Mouse (Mus musculus) midbrain, embryonic 15.5 days (tissue): ENCODE results near the gene Nxnl1. TPM values are rescaled to one million over a fixed set of nuclear protein-coding genes. Genes with fewer than 3 reads are reported as not detected.
A peak's percentile ranks its signal among the peaks of the same experiment; 100 is the strongest.

Experiments used
- ATAC-seq: fragments of 200-750 bp; cut with Nextera tagmentation; replicated peaks from 2 replicates; pipeline ENCODE4 v1.8.0; 2017; ENCODE audit warnings: moderate TSS enrichment
- H3K27ac ChIP-seq: fragments of 300-500 bp; sonication (generic); 2 replicates; pipeline ENCODE4 v1.5.1; 2015; ENCODE audit warnings: mild to moderate bottlenecking, inconsistent platforms
- H3K27me3 ChIP-seq: fragments of 300-500 bp; sonication (generic); replicated peaks from 2 replicates; pipeline ENCODE4 v1.6.1; 2015; ENCODE audit warnings: inconsistent platforms
- H3K36me3 ChIP-seq: fragments of 300-500 bp; sonication (generic); replicated peaks from 2 replicates; pipeline ENCODE4 v1.6.1; 2015; ENCODE audit warnings: inconsistent platforms
- H3K4me1 ChIP-seq: fragments of 300-500 bp; sonication (generic); 2 replicates; pipeline ENCODE4 v1.6.1; 2015; ENCODE audit warnings: inconsistent platforms
- H3K4me2 ChIP-seq: fragments of 300-500 bp; sonication (generic); 2 replicates; pipeline ENCODE4 v1.6.1; 2015; ENCODE audit warnings: inconsistent platforms, mild to moderate bottlenecking, moderate library complexity
- H3K4me3 ChIP-seq: fragments of 300-500 bp; sonication (generic); 2 replicates; pipeline ENCODE4 v1.5.1; 2015; ENCODE audit warnings: mild to moderate bottlenecking, inconsistent platforms
- H3K9ac ChIP-seq: fragments of 300-500 bp; sonication (generic); 2 replicates; pipeline ENCODE4 v1.6.1; 2015; ENCODE audit warnings: mild to moderate bottlenecking, inconsistent platforms
- H3K9me3 ChIP-seq: fragments of 300-500 bp; sonication (generic); 2 replicates; pipeline ENCODE4 v1.6.1; 2016; ENCODE audit warnings: inconsistent platforms
- WGBS: fragments of 180-500 bp; shearing (Covaris S2); methylation state at CpG from one replicate; pipeline ENCODE4 v1.1.7; 2015; ENCODE audit warnings: mixed read lengths; 5-methylcytosine and 5-hydroxymethylcytosine counted together
- polyA plus RNA-seq: library from polyadenylated mRNA; unstranded; fragments of >200 nt; fragmentation: Nextera tagmentation; extraction: Ambion mirVana; gene quantifications from 2 replicates; pipeline ENCODE4 v1.2.1, GENCODE M21; 2015

Nxnl1 gene
- polyA plus RNA-seq, 1 experiment from 2014 or later = not detected

DNA sequence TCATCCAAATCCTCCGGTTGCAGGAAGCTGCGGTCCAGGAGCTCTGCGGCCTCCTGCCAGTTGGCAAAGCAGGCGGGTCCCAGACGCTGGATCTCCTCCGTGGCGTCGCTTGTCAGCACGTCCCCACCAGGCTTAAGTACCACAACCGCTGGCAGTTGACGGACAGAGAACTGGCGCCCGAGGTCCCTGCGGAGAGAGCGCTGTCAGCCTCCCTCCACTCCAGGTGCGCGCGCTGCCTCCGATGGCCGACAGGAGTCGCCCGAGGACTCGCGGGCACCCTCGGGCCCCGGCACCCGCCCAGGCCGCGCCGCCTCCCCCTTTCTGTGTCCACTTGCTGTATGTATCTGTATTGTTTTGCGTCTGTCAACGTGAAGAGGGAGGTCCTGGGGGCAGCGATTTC lies 3.6 kb downstream of the Nxnl1 start:
- WGBS = under 1% methylated on average over 33 of the region's 33 CpGs
- H3K27me3 ChIP-seq = peaks cover 56% of the 10 kb centered on the region
- no peaks in the 10 kb centered on the region for H3K36me3 ChIP-seq
- no peak overlapping the region for H3K9ac ChIP-seq
- peaks cover 18% of the 10 kb centered on the region for H3K4me1 ChIP-seq
- no peaks in the 10 kb centered on the region for H3K9me3 ChIP-seq
- peak overlapping the region; percentile 19 for H3K4me3 ChIP-seq
- H3K27ac ChIP-seq = no peak overlapping the region
- H3K4me2 ChIP-seq = peak overlapping the region; percentile 41
- peak; percentile 41 for ATAC-seq

DNA sequence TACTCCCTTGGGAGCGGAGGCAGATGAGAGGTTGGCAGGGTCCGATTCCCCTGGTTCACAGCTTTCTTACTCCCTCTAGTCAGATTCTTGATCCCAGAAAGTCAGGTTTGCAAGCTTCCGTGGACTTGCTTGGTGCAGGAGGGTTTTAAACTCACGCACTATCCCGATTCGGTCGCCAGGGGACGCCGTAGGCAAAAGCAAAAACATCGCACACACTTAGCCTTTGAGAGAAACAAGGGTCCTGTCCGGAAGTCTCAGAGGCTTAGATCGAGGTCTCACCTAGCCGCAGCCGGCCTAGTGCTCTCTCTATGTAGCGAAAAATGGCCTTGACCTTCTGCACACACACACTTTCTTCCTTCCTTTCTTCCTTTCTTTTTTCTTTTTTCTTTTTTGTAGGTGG lies 5.0 kb downstream of the Nxnl1 start:
- H3K27me3 ChIP-seq = peaks cover 70% of the 10 kb centered on the region
- H3K9me3 ChIP-seq = no peaks in the 10 kb centered on the region
- no peaks in the 10 kb centered on the region for H3K36me3 ChIP-seq
- WGBS = 5% methylated on average over 15 of the region's 15 CpGs
- H3K4me2 ChIP-seq = no peak overlapping the region
- H3K4me1 ChIP-seq = peaks cover 18% of the 10 kb centered on the region
- no peak overlapping the region for H3K27ac ChIP-seq
- no peak for ATAC-seq
- H3K9ac ChIP-seq = no peak overlapping the region
- H3K4me3 ChIP-seq = no peak overlapping the region

DNA sequence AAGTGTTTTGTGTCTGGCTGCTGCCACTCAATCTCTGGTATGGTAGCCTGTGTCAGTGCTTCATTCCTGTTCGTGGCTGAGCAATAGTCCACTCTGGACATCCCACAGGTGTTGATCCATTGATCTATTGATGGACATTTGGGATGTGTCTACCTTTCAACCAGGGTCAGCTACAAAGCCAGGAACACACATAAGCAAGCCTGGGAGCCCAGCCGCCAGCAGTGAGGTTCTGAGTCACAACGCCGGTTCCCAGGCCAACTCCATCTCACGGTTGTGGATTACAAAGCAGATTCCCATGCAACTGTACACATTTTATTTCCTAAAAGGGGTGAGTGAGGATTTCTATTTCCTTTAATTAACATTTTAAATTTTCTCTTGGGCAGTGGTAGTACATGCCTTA lies 5.6 kb downstream of the Nxnl1 start:
- 88% methylated on average over 5 of the region's 5 CpGs for WGBS
- Histone ChIP-seq H3K4me3 (no peak overlapping the region), H3K4me1 (peaks cover 18% of the 10 kb centered on the region), H3K4me2 (no peak overlapping the region), H3K9ac (no peak overlapping the region), H3K36me3 (no peaks in the 10 kb centered on the region), H3K27ac (no peak overlapping the region), H3K9me3 (no peaks in the 10 kb centered on the region), H3K27me3 (peaks cover 72% of the 10 kb centered on the region)
- no peak for ATAC-seq

GRCm38 (mm10) chr8:71560071-71560470 lies 6.3 kb downstream of the Nxnl1 start:
- Histone ChIP-seq H3K9ac (no peak overlapping the region), H3K27me3 (peaks cover 74% of the 10 kb centered on the region), H3K4me2 (no peak overlapping the region), H3K9me3 (no peaks in the 10 kb centered on the region), H3K27ac (no peak overlapping the region), H3K4me1 (peaks cover 18% of the 10 kb centered on the region), H3K36me3 (no peaks in the 10 kb centered on the region), H3K4me3 (no peak overlapping the region)
- 83% methylated on average over 3 of the region's 3 CpGs for WGBS
- ATAC-seq = no peak

- H3K27me3 ChIP-seq = peaks cover 70% of the 10 kb centered on the region
- no peak overlapping the region for H3K9ac ChIP-seq
- WGBS = 2% methylated on average over 24 of the region's 24 CpGs
- no peak overlapping the region for H3K27ac ChIP-seq
- no peaks in the 10 kb centered on the region for H3K36me3 ChIP-seq
- H3K4me2 ChIP-seq = peak overlapping the region; percentile 34
- ATAC-seq = no peak
- H3K4me1 ChIP-seq = peaks cover 18% of the 10 kb centered on the region
- peak overlapping the region; percentile 20 for H3K4me3 ChIP-seq
- H3K9me3 ChIP-seq = no peaks in the 10 kb centered on the region
Measured at GRCm38 (mm10) chr8:71558958-71559690, 7.3 kb downstream of the Nxnl1 start.

DNA sequence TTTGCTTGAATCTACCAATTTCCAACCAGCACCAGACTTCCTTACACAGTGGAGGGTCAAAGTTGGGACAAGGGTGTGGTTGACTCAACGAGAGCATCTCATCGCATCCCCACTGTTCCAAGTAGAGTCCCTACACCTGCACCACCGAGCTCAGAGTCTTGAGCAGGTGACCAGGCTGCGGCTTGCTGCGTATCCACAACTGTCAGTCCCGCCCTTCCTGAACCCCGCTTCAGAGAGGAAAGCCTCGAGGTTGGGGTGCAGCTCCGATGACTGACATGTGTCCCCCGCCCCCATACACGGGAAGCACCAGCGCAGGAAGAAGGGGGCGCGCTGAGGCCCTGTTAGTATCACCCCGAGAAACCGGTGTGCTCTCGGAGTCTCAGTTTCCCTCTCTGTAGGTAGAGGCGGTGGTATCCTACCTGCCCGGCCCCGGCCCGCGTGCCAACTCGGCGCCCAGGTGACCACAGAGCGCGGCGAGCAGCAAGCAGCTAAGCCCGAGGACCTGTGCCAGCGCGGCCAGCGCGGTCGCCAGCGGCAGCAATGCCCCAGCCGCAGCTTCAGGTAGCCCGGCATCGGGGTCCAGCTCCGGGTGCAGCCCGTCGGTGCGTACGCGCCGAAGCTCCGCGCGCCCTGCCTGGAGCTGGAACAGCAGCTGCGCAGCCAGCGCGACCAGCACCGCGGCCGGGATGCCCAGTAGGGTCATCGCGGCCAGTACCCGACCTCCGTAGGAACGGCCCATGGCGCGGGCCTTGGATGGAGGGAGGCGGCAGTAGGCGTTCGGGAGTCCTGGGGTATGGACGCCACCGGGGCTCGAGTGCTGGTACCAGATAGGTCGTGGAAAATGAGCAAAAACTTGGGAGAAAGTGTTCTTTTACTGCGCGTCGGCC lies 8.1 kb downstream of the Nxnl1 start, which contains the start of gene Tmem221:
TSS of gene Tmem221 (minus strand) at position 801 of the 887 bp plus-strand sequence.
- ATAC-seq = no peak
- H3K27ac ChIP-seq = no peak within 1 kb of the TSS
- 4% methylated on average over 69 of the region's 70 CpGs for WGBS

GRCm38 (mm10) chr8:71554644-71555043 lies 11.8 kb downstream of the Nxnl1 start:
- Histone ChIP-seq H3K9ac (no peak overlapping the region), H3K4me3 (no peak overlapping the region), H3K27ac (no peak overlapping the region), H3K27me3 (peaks cover 36% of the 10 kb centered on the region), H3K4me2 (no peak overlapping the region), H3K36me3 (no peaks in the 10 kb centered on the region), H3K4me1 (peaks cover 10% of the 10 kb centered on the region; the same call in 1 of the 2 replicates), H3K9me3 (no peaks in the 10 kb centered on the region)
- 86% methylated on average over 2 of the region's 2 CpGs for WGBS
- no peak for ATAC-seq

More for the DNA sequence above, 8.1 kb downstream of the Nxnl1 start, which contains the start of gene Tmem221:
- peaks cover 18% of the 10 kb centered on the region for H3K4me1 ChIP-seq
- 0 out of 2 replicates have a peak within 1 kb of the TSS, but pooled peaks have one; percentile 5 for H3K9ac ChIP-seq
- peaks cover 70% of the 10 kb centered on the region for H3K27me3 ChIP-seq
- peak within 1 kb of the TSS; percentile 34 for H3K4me2 ChIP-seq
- peak within 1 kb of the TSS; percentile 20 for H3K4me3 ChIP-seq
- no peaks in the 10 kb centered on the region for H3K36me3 ChIP-seq
- H3K9me3 ChIP-seq = no peaks in the 10 kb centered on the region

- WGBS = 76% methylated on average over 6 of the region's 6 CpGs
Measured at GRCm38 (mm10) chr8:71554001-71554400, 12.4 kb downstream of the Nxnl1 start.

GRCm38 (mm10) chr8:71552770-71553169 lies 13.6 kb downstream of the Nxnl1 start:
- Histone ChIP-seq H3K27me3 (peaks cover 18% of the 10 kb centered on the region), H3K4me3 (no peak overlapping the region), H3K9ac (no peak overlapping the region), H3K9me3 (no peaks in the 10 kb centered on the region), H3K36me3 (peaks cover 5% of the 10 kb centered on the region), H3K4me1 (no peaks in the 10 kb centered on the region), H3K27ac (no peak overlapping the region), H3K4me2 (no peak overlapping the region)
- ATAC-seq = no peak
- 78% methylated on average over 6 of the region's 6 CpGs for WGBS

More at GRCm38 (mm10) chr8:71554001-71554400, 12.4 kb downstream of the Nxnl1 start:
- peaks cover 9% of the 10 kb centered on the region; the same call in 1 of the 2 replicates for H3K4me1 ChIP-seq
- H3K36me3 ChIP-seq = no peaks in the 10 kb centered on the region
- no peak for ATAC-seq
- H3K4me2 ChIP-seq = no peak overlapping the region
- no peak overlapping the region for H3K9ac ChIP-seq
- H3K27ac ChIP-seq = no peak overlapping the region
- no peak overlapping the region for H3K4me3 ChIP-seq
- no peaks in the 10 kb centered on the region for H3K9me3 ChIP-seq
- peaks cover 30% of the 10 kb centered on the region for H3K27me3 ChIP-seq

- H3K27ac ChIP-seq = no peak overlapping the region
- no peak overlapping the region for H3K9ac ChIP-seq
- ATAC-seq = no peak
- no peak overlapping the region for H3K4me2 ChIP-seq
- no peaks in the 10 kb centered on the region for H3K4me1 ChIP-seq
- 68% methylated on average over 7 of the region's 7 CpGs for WGBS
- peaks cover 15% of the 10 kb centered on the region for H3K36me3 ChIP-seq
- no peaks in the 10 kb centered on the region for H3K9me3 ChIP-seq
- H3K27me3 ChIP-seq = peaks cover 1% of the 10 kb centered on the region; the same call in 1 of the 2 replicates
- H3K4me3 ChIP-seq = no peak overlapping the region
Measured at GRCm38 (mm10) chr8:71550754-71551153, 15.6 kb downstream of the Nxnl1 start.

GRCm38 (mm10) chr8:71547590-71547989 lies 18.8 kb downstream of the Nxnl1 start:
- 84% methylated on average over 7 of the region's 7 CpGs for WGBS
- no peaks in the 10 kb centered on the region for H3K9me3 ChIP-seq
- peaks cover 11% of the 10 kb centered on the region for H3K4me1 ChIP-seq
- no peak overlapping the region for H3K4me3 ChIP-seq
- no peaks in the 10 kb centered on the region for H3K27me3 ChIP-seq
- peaks cover 19% of the 10 kb centered on the region for H3K36me3 ChIP-seq
- no peak for ATAC-seq
- H3K27ac ChIP-seq = no peak overlapping the region
- H3K9ac ChIP-seq = no peak overlapping the region
- no peak overlapping the region for H3K4me2 ChIP-seq

DNA sequence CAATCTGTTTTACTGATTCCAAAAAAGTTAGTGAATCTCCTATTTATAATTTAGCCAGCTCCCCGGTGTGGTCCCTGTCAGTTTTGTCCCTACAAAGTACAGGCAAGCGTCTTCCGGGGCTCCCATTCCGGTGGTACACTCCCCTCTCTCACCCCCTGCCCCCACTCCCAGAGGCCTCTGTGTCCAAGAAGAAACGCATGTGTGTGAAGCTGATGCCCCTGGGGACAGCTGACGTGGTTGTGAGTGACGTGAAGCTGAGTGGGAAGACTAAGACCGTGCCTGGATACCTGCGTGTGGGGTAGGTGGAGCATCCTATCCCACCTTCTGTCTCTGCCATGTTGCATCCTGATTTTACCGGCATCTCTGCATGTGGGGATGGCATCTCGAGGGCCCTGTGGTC lies 21.3 kb downstream of the Nxnl1 start:
- Histone ChIP-seq H3K4me2 (no peak overlapping the region), H3K9ac (no peak overlapping the region), H3K27ac (no peak overlapping the region), H3K27me3 (no peaks in the 10 kb centered on the region), H3K9me3 (no peaks in the 10 kb centered on the region), H3K36me3 (peaks cover 19% of the 10 kb centered on the region), H3K4me3 (no peak overlapping the region), H3K4me1 (peaks cover 11% of the 10 kb centered on the region)
- 90% methylated on average over 11 of the region's 11 CpGs for WGBS
- ATAC-seq = no peak
